Mouse (Mus musculus): ENCODE measurements around the gene Olfr1132. TPM values are rescaled to one million over a fixed set of nuclear protein-coding genes. Genes with fewer than 3 reads are reported as not detected.

The Olfr1132 gene
- not detected for polyA plus RNA-seq (2017; shearing (Covaris generic))

DNA sequence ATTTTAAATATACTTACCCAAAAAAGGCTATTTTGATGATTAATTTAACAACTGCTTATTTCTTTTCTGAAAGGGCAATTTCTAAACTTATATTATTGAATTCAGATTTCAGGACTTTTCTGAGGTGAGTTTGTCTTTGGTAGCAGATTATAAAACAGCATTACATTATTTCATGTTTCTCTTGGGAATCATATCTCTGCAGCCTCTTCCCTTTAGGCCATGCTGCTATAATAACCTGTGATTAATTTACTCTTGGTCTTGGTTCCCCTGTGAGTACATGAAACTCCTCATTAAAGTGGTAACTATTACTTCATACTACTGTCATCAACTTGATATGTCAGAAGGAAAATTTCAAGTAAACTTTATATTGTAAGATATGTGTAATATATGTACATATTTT lies at the start of gene Olfr1132:
TSS of gene Olfr1132 (minus strand) at position 101 of the 400 bp plus-strand sequence.

DNA sequence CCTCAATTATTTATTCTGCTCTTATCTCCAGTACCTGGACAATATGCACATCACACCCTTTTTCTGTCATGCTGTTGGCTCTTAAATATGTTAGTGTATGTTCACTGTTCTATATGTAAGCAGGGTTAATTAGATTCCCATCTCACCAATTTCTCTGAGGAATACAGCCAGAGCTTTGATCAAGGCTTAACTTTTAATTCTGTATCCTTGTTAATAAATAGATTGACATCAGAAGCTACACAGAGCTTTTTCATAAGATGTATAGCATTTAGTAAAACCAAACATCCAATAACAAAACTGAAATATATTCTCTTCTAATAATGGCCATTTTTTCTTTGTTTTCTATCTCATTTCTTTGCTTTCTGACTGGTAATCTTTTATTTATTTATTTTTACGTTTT lies 36.2 kb upstream of the Olfr1132 start, which contains the start of gene Olfr1135:
TSS of gene Olfr1135 (minus strand) at position 101 of the 400 bp plus-strand sequence.

DNA sequence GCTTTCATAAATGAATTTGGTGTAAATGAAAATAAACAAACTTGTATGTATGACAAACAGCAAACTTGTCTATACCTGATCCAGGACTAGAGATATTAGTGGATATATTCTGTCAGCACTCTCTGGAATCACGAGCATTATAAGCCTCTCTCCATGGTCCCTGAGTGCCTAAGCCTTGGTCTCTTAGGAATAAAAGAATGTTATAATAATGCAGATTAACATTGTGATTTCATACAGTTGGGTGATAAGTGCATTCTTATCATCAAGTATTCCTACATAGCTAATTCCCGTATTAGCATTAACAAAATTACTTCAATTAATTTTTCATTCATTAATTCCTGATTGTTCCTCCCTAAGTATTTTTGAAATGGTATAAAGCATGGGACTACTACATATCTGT lies 21.0 kb upstream of the Olfr1132 start, which contains the start of gene Olfr1134:
TSS of gene Olfr1134 (minus strand) at position 101 of the 400 bp plus-strand sequence.

DNA sequence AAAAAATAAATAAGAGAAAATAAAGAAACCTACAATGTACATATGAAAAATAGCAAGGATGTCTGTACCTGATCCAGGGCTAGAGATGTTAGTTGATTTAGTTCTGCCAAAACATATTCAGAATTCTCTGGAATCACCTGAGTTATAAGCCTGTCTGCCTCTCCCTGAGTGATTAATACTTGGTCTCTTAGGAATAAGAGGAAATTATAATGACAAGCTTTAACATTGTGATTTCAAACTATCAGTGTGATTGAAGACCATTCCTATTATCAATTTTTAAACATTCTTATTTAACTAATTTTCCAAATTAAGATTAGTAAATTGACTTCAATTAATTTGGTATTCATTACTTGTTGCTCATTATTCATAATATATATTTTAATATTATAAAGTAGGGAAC lies 9.9 kb upstream of the Olfr1132 start, which contains the start of gene Olfr1133:
TSS of gene Olfr1133 (minus strand) at position 101 of the 400 bp plus-strand sequence.

DNA sequence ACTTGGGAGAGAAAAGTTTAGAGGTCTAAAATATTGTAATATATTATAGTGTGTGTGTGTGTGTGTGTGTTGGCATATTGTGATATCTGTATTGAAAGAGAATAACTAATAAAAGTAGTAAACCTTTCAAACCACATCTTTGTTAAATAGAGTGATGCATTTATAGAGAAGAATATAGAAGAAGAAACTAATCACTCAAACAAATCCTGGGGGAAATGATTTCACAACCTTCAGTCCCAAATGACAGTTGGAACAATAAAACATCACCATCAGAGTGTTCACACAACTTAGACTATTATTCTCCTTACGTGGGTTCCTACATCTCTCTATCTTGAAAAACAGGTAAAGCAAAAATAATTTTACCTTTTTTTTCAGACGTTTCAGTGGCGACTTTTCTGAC lies 10.5 kb downstream of the Olfr1132 start, which contains the start of gene Olfr1131:
TSS of gene Olfr1131 (plus strand) at position 301 of the 400 bp plus-strand sequence.

DNA sequence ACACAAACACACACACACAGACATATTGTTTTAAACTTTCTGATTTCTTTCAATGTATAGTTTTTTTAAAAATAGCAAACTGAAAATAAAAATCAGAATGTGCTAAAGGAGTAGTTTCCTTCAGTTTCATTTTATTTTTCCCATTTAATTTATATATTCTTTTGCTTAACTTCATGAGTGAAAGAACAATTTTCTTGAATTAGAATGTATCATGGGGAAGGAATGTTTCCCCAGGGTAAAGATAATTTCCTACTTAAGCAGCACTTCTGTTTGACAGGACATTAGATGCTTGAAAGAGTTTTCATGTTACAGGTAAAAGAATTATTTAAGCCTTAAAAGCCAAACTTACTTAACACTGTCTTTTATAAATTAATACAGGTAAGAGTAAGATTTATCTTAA lies 31.4 kb downstream of the Olfr1132 start, which contains the start of gene Olfr1130:
TSS of gene Olfr1130 (plus strand) at position 301 of the 400 bp plus-strand sequence.

Other genes starting within 250 kb of the Olfr1132 start
- gene Olfr1123, start 220.9 kb downstream of the Olfr1132 start, polyA plus RNA-seq (2017; shearing (Covaris generic)): not detected
- not detected for gene Olfr1124, start 207.3 kb downstream of the Olfr1132 start, polyA plus RNA-seq (2017; shearing (Covaris generic))
- not detected for gene Olfr1126, start 183.6 kb downstream of the Olfr1132 start, polyA plus RNA-seq (2017; shearing (Covaris generic))
- not detected for gene Pramel7, start 140.4 kb downstream of the Olfr1132 start, polyA plus RNA-seq (2017; shearing (Covaris generic))
- gene Pramel6, start 131.0 kb downstream of the Olfr1132 start, polyA plus RNA-seq (2017; shearing (Covaris generic)): not detected
- gene Olfr153, start 105.7 kb downstream of the Olfr1132 start, polyA plus RNA-seq (2017; shearing (Covaris generic)): not detected
- gene Olfr1128, start 92.0 kb downstream of the Olfr1132 start, polyA plus RNA-seq (2017; shearing (Covaris generic)): not detected
- not detected for gene Olfr1129, start 63.6 kb downstream of the Olfr1132 start, polyA plus RNA-seq (2017; shearing (Covaris generic))
- not detected for gene Olfr1130, start 31.3 kb downstream of the Olfr1132 start, polyA plus RNA-seq (2017; shearing (Covaris generic))
- gene Olfr1131, start 10.4 kb downstream of the Olfr1132 start, polyA plus RNA-seq (2017; shearing (Covaris generic)): not detected
- not detected for gene Olfr1133, start 9.8 kb upstream of the Olfr1132 start, polyA plus RNA-seq (2017; shearing (Covaris generic))
- gene Olfr1134, start 20.9 kb upstream of the Olfr1132 start, polyA plus RNA-seq (2017; shearing (Covaris generic)): not detected
- not detected for gene Olfr1135, start 36.1 kb upstream of the Olfr1132 start, polyA plus RNA-seq (2017; shearing (Covaris generic))
- gene Olfr1136, start 56.4 kb upstream of the Olfr1132 start, polyA plus RNA-seq (2017; shearing (Covaris generic)): not detected
- not detected for gene Olfr1137, start 75.6 kb upstream of the Olfr1132 start, polyA plus RNA-seq (2017; shearing (Covaris generic))
- gene Olfr1138, start 102.4 kb upstream of the Olfr1132 start, polyA plus RNA-seq (2017; shearing (Covaris generic)): not detected
- not detected for gene Olfr1140, start 106.2 kb upstream of the Olfr1132 start, polyA plus RNA-seq (2017; shearing (Covaris generic))
- gene Olfr1141, start 116.5 kb upstream of the Olfr1132 start, polyA plus RNA-seq (2017; shearing (Covaris generic)): not detected
- gene Olfr152, start 141.9 kb upstream of the Olfr1132 start, polyA plus RNA-seq (2017; shearing (Covaris generic)): not detected
- not detected for gene Olfr1143, start 163.1 kb upstream of the Olfr1132 start, polyA plus RNA-seq (2017; shearing (Covaris generic))
- not detected for gene Olfr1145, start 172.3 kb upstream of the Olfr1132 start, polyA plus RNA-seq (2017; shearing (Covaris generic))
- gene Olfr1148, start 193.0 kb upstream of the Olfr1132 start, polyA plus RNA-seq (2017; shearing (Covaris generic)): not detected
- gene Olfr1150-ps1, start 206.5 kb upstream of the Olfr1132 start, polyA plus RNA-seq (2017; shearing (Covaris generic)): not detected
- gene Olfr1151, start 218.3 kb upstream of the Olfr1132 start, polyA plus RNA-seq (2017; shearing (Covaris generic)): not detected
- not detected for gene Olfr1152, start 229.0 kb upstream of the Olfr1132 start, polyA plus RNA-seq (2017; shearing (Covaris generic))